In the genomic region with DNA sequence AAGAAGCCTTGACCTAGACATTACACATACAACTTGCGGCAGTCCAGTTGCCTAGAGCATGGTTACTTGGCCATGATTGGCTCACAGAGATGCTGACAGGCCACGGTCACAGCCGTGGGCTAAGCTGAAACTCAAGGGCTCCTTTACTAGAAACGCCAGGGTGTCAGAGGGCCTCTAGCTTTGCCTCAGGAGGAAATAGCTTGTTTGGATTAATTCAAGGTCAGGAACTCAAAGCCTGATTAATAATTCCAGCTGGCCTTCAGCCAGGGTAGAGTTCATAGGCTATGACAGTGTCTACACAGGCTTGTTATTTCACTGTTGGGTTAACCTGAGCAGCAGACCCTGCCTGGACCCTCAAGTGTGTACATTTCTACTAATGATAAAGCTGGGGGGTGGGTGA, we compare ENCODE assay signal across 15 mouse cellular contexts.
A peak's percentile ranks its signal among the peaks of the same experiment; 100 is the strongest.
DNase-seq lines count a peak whose midpoint lies in the region; ATAC-seq and TF ChIP-seq lines count a peak whose summit lies in the region.
"Had no signal": no experiment of that assay in that cellular context is flagged by ENCODE, and none has a peak within 500 bp of the region (broad histone marks: within the 10 kb centered on the region; RNA-seq: fewer than 3 reads in every experiment).

No protein-coding gene starts in this region.

- ATAC-seq in forebrain, embryonic 12.5 days (ENCODE audit: low FRiP score) = 0 out of 2 replicates have a peak, but pooled peaks have one; percentile 11
- no peak for ATAC-seq in forebrain, embryonic 14.5 days
- peak; percentile 57 for ATAC-seq in stomach, postnatal 0 days (ENCODE audit: low FRiP score, low TSS enrichment)
- ATAC-seq in granulocyte monocyte progenitor cell, adult 5-6 weeks (replicated peaks; ENCODE audit: poor library complexity, severe bottlenecking) = no peak
- ATAC-seq: forebrain, postnatal 0 days; Patski had no signal

- no peak for TF ChIP-seq CTCF in stomach, postnatal 0 days (IDR thresholded peaks at IDR 0.05; ENCODE audit: low read depth)

- peaks cover 20% of the 10 kb centered on the region for H3K36me3 ChIP-seq in forebrain, embryonic 12.5 days (replicated peaks)
- peaks cover 13% of the 10 kb centered on the region; the same call in 1 of the 2 replicates for H3K36me3 ChIP-seq in forebrain, embryonic 14.5 days (ENCODE audit: control insufficient read depth, insufficient read depth, low read length)
- H3K36me3 ChIP-seq in stomach, postnatal 0 days (ENCODE audit: control insufficient read depth, insufficient read depth, low read length) = no peaks in the 10 kb centered on the region

- WGBS in forebrain, embryonic 12.5 days = 78% methylated on average over 4 of the region's 4 CpGs
- WGBS in forebrain, embryonic 14.5 days = 78% methylated on average over 4 of the region's 4 CpGs
- 39% methylated on average over 4 of the region's 4 CpGs for WGBS in stomach, postnatal 0 days

- peaks cover 3% of the 10 kb centered on the region; the same call in 1 of the 2 replicates for H3K4me1 ChIP-seq in forebrain, embryonic 12.5 days
- peaks cover 12% of the 10 kb centered on the region; the same call in 1 of the 2 replicates for H3K4me1 ChIP-seq in forebrain, embryonic 14.5 days (ENCODE audit: control insufficient read depth, insufficient read depth, low read length)
- H3K4me1 ChIP-seq in stomach, postnatal 0 days (replicated peaks; ENCODE audit: control insufficient read depth, insufficient read depth) = peaks cover 4% of the 10 kb centered on the region; the same call in 1 of the 2 replicates

- TF ChIP-seq EP300 in stomach, postnatal 0 days (optimal IDR thresholded peaks at IDR 0.05) = no peak

- H3K9me3 ChIP-seq in forebrain, embryonic 12.5 days = no peaks in the 10 kb centered on the region
- no peaks in the 10 kb centered on the region for H3K9me3 ChIP-seq in forebrain, embryonic 14.5 days (replicated peaks; ENCODE audit: control insufficient read depth, low read length)
- no peaks in the 10 kb centered on the region for H3K9me3 ChIP-seq in stomach, postnatal 0 days (ENCODE audit: control insufficient read depth, low read length)
- H3K9me3 ChIP-seq: limb, embryonic 13.5 days had no signal

- H3K27ac ChIP-seq in forebrain, embryonic 12.5 days = no peak overlapping the region
- no peak overlapping the region for H3K27ac ChIP-seq in forebrain, embryonic 14.5 days (ENCODE audit: low read depth, low read length)
- H3K27ac ChIP-seq in stomach, postnatal 0 days (replicated peaks) = no peak overlapping the region
- H3K27ac ChIP-seq: limb, embryonic 13.5 days had no signal

- DNase-seq in forebrain, embryonic 14.5 days (ENCODE audit: low spot score) = no peak
- peak; percentile 48 for DNase-seq in retina, postnatal 1 day
- DNase-seq in retina, embryonic 14.5 days (ENCODE audit: low spot score) = no peak
- DNase-seq in kidney, postnatal 14 days = peak; percentile 77
- peak; percentile 50 for DNase-seq in stomach, postnatal 0 days (ENCODE audit: low spot score)
- no peak for DNase-seq in spleen, postnatal 36 days (ENCODE audit: low spot score in 2 of 2)
- DNase-seq: B cell, adult 2 months; embryo, embryonic 11 days; forebrain, postnatal 0 days; heart, postnatal 14 days; midbrain, embryonic 14.5 days had no signal

- no peak overlapping the region for H3K4me2 ChIP-seq in forebrain, embryonic 12.5 days
- H3K4me2 ChIP-seq in forebrain, embryonic 14.5 days (ENCODE audit: low read length) = no peak overlapping the region
- H3K4me2 ChIP-seq in stomach, postnatal 0 days (replicated peaks; ENCODE audit: low read depth) = no peak overlapping the region
- H3K4me2 ChIP-seq: limb, embryonic 13.5 days had no signal

- H3K27me3 ChIP-seq in forebrain, embryonic 12.5 days = no peaks in the 10 kb centered on the region
- no peaks in the 10 kb centered on the region for H3K27me3 ChIP-seq in forebrain, embryonic 14.5 days (replicated peaks; ENCODE audit: control insufficient read depth, insufficient read depth, low read length)
- H3K27me3 ChIP-seq in stomach, postnatal 0 days (ENCODE audit: control insufficient read depth, insufficient read depth, low read length) = no peaks in the 10 kb centered on the region
- H3K27me3 ChIP-seq: limb, embryonic 13.5 days; Patski had no signal

- no peak overlapping the region for H3K4me3 ChIP-seq in forebrain, embryonic 12.5 days (replicated peaks)
- H3K4me3 ChIP-seq in forebrain, embryonic 14.5 days (ENCODE audit: low read depth, low read length) = no peak overlapping the region
- no peak overlapping the region for H3K4me3 ChIP-seq in stomach, postnatal 0 days (ENCODE audit: low read depth, low read length)
- H3K4me3 ChIP-seq: limb, embryonic 13.5 days had no signal

- no peak overlapping the region for H3K9ac ChIP-seq in forebrain, embryonic 12.5 days
- no peak overlapping the region for H3K9ac ChIP-seq in forebrain, embryonic 14.5 days (ENCODE audit: low read length)
- H3K9ac ChIP-seq in stomach, postnatal 0 days (ENCODE audit: low read length) = no peak overlapping the region
- H3K9ac ChIP-seq: forebrain, postnatal 0 days; limb, embryonic 13.5 days had no signal

Comparison
In these comparisons a context has a peak if more than half of its experiments do, and no peak if none do; other contexts are left out.
1. ATAC-seq: peak in forebrain, embryonic 12.5 days (single experiment) and stomach, postnatal 0 days (single experiment); none in forebrain, embryonic 14.5 days (single experiment) and granulocyte monocyte progenitor cell, adult 5-6 weeks (single experiment).
2. DNase-seq: peak in retina, postnatal 1 day (single experiment), kidney, postnatal 14 days (single experiment) and stomach, postnatal 0 days (single experiment); none in forebrain, embryonic 14.5 days (single experiment), retina, embryonic 14.5 days (single experiment) and spleen, postnatal 36 days (0 of 2).